Mouse (Mus musculus) hindbrain, postnatal 0 days (tissue): ENCODE measurements around the gene Kcnb1. TPM values are rescaled to one million over a fixed set of nuclear protein-coding genes. Genes with fewer than 3 reads are reported as not detected.
A peak's percentile ranks its signal among the peaks of the same experiment; 100 is the strongest.

Source experiments
- ATAC-seq: fragments of 200-750 bp; cut with Nextera tagmentation; 2 replicates; pipeline ENCODE4 v1.8.0; 2017; ENCODE audit warnings: mild to moderate bottlenecking, moderate TSS enrichment, moderate library complexity
- DNase-seq: peaks from one replicate; pipeline ENCODE4 v3.0.0-alpha.2; 2015; ENCODE audit warnings: low spot score
- H3K27ac ChIP-seq: fragments of 300-500 bp; sonication (generic); 2 replicates; pipeline ENCODE4 v1.5.1; 2014; ENCODE audit warnings: mild to moderate bottlenecking
- H3K27me3 ChIP-seq: fragments of 300-500 bp; sonication (generic); 2 replicates; pipeline ENCODE4 v1.6.1; 2014; ENCODE audit warnings: low read length, mixed read lengths; ENCODE audit not compliant: insufficient read depth
- H3K36me3 ChIP-seq: fragments of 300-500 bp; sonication (generic); 2 replicates; pipeline ENCODE4 v1.6.1; 2014; ENCODE audit warnings: low read length, mixed read lengths; ENCODE audit not compliant: insufficient read depth
- H3K4me1 ChIP-seq: fragments of 300-500 bp; sonication (generic); 2 replicates; pipeline ENCODE4 v1.6.1; 2014; ENCODE audit warnings: antibody characterized with exemption, low read length, mixed read lengths; ENCODE audit not compliant: insufficient read depth
- H3K4me2 ChIP-seq: fragments of 300-500 bp; sonication (generic); 2 replicates; pipeline ENCODE4 v1.6.1; 2014; ENCODE audit warnings: low read depth, mild to moderate bottlenecking, low read length, moderate library complexity, mixed read lengths
- H3K4me3 ChIP-seq: fragments of 300-500 bp; sonication (generic); 2 replicates; pipeline ENCODE4 v1.5.1; 2014; ENCODE audit warnings: low read length
- H3K9ac ChIP-seq: fragments of 300-500 bp; sonication (generic); replicated peaks from 2 replicates; pipeline ENCODE4 v1.6.1; 2014; ENCODE audit warnings: mild to moderate bottlenecking, low read length, moderate library complexity, mixed read lengths
- H3K9me3 ChIP-seq: fragments of 300-500 bp; sonication (generic); 2 replicates; pipeline ENCODE4 v1.6.1; 2016; ENCODE audit warnings: low read length, mixed read lengths
- CTCF ChIP-seq: IDR thresholded peaks from 2 replicates; pipeline ENCODE4 v1.5.1; 2016; ENCODE audit warnings: antibody characterized with exemption, control low read depth, low read depth
- WGBS: fragments of 180-500 bp; shearing (Covaris S2); extraction: QIAGEN DNeasy Blood & Tissue Kit; methylation state at CpG from one replicate; pipeline ENCODE4 v1.1.7; 2014; 5-methylcytosine and 5-hydroxymethylcytosine counted together
- polyA plus RNA-seq: library from polyadenylated mRNA; unstranded; fragments of >200 nt; fragmentation: Nextera tagmentation; extraction: Ambion mirVana; gene quantifications from 2 replicates; pipeline ENCODE4 v1.2.1, GENCODE M21; 2015
- total RNA-seq: library from RNA; depleted of rRNA; stranded (reverse); fragments of >200 nt; gene quantifications from 2 replicates; pipeline ENCODE4 v1.2.3, GENCODE M21; 2014

Kcnb1 gene
- total and polyA plus RNA-seq, 2 experiments from 2014 or later, result 5.1 to 21.5 TPM

GRCm38 (mm10) chr2:167090271-167090670 is 99.7 kb downstream of the Kcnb1 start:
- Histone ChIP-seq H3K9me3 (no peaks in the 10 kb centered on the region), H3K9ac (no peak overlapping the region), H3K4me2 (no peak overlapping the region), H3K4me1 (no peaks in the 10 kb centered on the region), H3K36me3 (no peaks in the 10 kb centered on the region), H3K27ac (no peak overlapping the region), H3K4me3 (no peak overlapping the region), H3K27me3 (no peaks in the 10 kb centered on the region)
- DNase-seq (no peak), ATAC-seq (no peak)
- WGBS, result 63% methylated on average over 1 of the region's 1 CpGs
- TF ChIP-seq CTCF, result no peak

- no peak overlapping the region for H3K9ac ChIP-seq
Observed at GRCm38 (mm10) chr2:167086836-167087235, 103.1 kb downstream of the Kcnb1 start.

DNA sequence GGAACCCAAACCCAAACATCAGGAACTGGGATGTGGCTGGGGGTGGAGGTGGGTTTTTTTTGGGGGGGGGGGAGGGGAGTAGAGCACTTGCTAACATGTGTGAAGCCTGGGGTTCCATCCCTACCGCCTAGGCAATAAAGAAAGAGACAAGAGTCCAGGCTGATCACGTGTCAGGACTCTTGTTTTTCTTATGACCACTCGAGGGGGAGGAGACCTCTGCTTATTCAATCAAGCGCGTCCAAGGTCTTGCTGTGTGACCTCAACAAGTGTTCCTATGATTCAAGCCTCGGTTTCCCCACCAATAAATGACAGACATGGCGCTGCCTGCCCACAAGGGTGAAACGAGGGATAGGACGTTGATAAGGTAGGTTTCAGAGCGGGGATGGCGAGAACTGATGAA is 103.9 kb downstream of the Kcnb1 start:
- no peaks in the 10 kb centered on the region for H3K27me3 ChIP-seq
- TF ChIP-seq CTCF, result no peak
- no peaks in the 10 kb centered on the region for H3K9me3 ChIP-seq
- ATAC-seq (no peak), DNase-seq (no peak)
- H3K4me3 ChIP-seq, result no peak overlapping the region
- no peaks in the 10 kb centered on the region for H3K36me3 ChIP-seq
- WGBS, result 63% methylated on average over 11 of the region's 11 CpGs
- H3K4me1 ChIP-seq, result peaks cover 4% of the 10 kb centered on the region; the same call in 1 of the 2 replicates
- no peak overlapping the region for H3K4me2 ChIP-seq
- H3K27ac ChIP-seq, result no peak overlapping the region
- no peak overlapping the region for H3K9ac ChIP-seq

More at GRCm38 (mm10) chr2:167086836-167087235, 103.1 kb downstream of the Kcnb1 start:
- TF ChIP-seq CTCF, result no peak
- Histone ChIP-seq H3K9me3 (no peaks in the 10 kb centered on the region), H3K27me3 (no peaks in the 10 kb centered on the region), H3K4me3 (no peak overlapping the region), H3K36me3 (no peaks in the 10 kb centered on the region), H3K27ac (no peak overlapping the region), H3K4me1 (peaks cover 4% of the 10 kb centered on the region; the same call in 1 of the 2 replicates), H3K4me2 (no peak overlapping the region)
- 85% methylated on average over 5 of the region's 5 CpGs for WGBS
- DNase-seq, result no peak
- no peak for ATAC-seq

- Histone ChIP-seq H3K9me3 (no peaks in the 10 kb centered on the region), H3K9ac (no peak overlapping the region), H3K4me2 (no peak overlapping the region), H3K27me3 (no peaks in the 10 kb centered on the region), H3K4me3 (no peak overlapping the region), H3K36me3 (no peaks in the 10 kb centered on the region), H3K4me1 (peaks cover 4% of the 10 kb centered on the region; the same call in 1 of the 2 replicates), H3K27ac (no peak overlapping the region)
- 22% methylated on average over 4 of the region's 4 CpGs for WGBS
- DNase-seq (peak; percentile 53), ATAC-seq (peak; percentile 79)
- TF ChIP-seq CTCF, result no peak
Observed at GRCm38 (mm10) chr2:167081639-167082038, 108.3 kb downstream of the Kcnb1 start.

DNA sequence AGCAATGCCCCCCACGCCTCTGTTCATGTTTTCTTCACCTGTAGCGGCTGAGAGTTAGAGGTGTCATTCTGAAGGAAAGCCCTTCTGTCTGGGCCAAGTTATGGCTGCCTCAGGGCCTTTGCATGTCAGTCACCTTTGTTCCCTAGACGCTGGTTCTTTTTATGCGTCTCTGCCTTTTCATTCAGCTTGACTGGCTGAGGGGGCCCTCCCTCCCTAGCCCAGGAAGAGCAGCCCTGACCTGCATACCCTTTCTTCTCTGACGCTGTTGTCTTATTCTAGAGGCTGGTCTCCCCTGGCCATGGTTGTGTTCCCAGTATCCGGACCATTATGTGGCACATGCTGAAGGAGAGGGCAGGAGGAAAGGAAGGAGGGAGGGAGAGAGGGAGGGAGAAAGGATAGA is 108.8 kb downstream of the Kcnb1 start:
- H3K27me3 ChIP-seq, result no peaks in the 10 kb centered on the region
- H3K9me3 ChIP-seq, result no peaks in the 10 kb centered on the region
- DNase-seq (no peak), ATAC-seq (no peak)
- no peak overlapping the region for H3K4me3 ChIP-seq
- H3K36me3 ChIP-seq, result no peaks in the 10 kb centered on the region
- no peak overlapping the region for H3K27ac ChIP-seq
- H3K4me2 ChIP-seq, result no peak overlapping the region
- TF ChIP-seq CTCF, result no peak
- peaks cover 4% of the 10 kb centered on the region; the same call in 1 of the 2 replicates for H3K4me1 ChIP-seq
- 53% methylated on average over 6 of the region's 6 CpGs for WGBS
- no peak overlapping the region for H3K9ac ChIP-seq

DNA sequence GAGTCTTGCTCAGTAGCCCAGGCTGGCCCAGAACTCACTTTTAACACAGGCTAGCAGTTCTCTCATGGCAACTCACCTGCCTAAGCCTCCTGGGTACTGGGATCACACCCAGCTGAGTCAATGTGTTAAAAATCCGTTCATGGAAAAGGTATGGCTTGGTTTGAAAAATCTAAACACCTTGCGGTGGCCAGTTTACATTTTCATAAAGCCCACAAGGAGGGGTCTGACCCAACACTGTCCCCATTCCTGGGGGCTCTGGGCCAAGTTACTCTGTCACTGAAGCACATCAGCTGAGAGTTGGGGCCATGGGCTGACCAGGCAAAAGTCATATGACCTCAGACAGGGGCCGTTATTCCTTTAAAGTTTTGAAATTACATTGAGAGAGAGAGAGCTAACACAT is 109.6 kb downstream of the Kcnb1 start:
- Histone ChIP-seq H3K4me3 (no peak overlapping the region), H3K4me2 (no peak overlapping the region), H3K27ac (no peak overlapping the region), H3K4me1 (peaks cover 4% of the 10 kb centered on the region; the same call in 1 of the 2 replicates), H3K9ac (no peak overlapping the region), H3K36me3 (no peaks in the 10 kb centered on the region), H3K9me3 (no peaks in the 10 kb centered on the region), H3K27me3 (no peaks in the 10 kb centered on the region)
- no peak for DNase-seq
- no peak for TF ChIP-seq CTCF
- 76% methylated on average over 3 of the region's 3 CpGs for WGBS
- no peak for ATAC-seq

GRCm38 (mm10) chr2:167079535-167080257 is 110.3 kb downstream of the Kcnb1 start:
- Histone ChIP-seq H3K27ac (peak overlapping the region; percentile 51; the same call in 1 of the 2 replicates), H3K9me3 (no peaks in the 10 kb centered on the region), H3K27me3 (no peaks in the 10 kb centered on the region), H3K4me2 (no peak overlapping the region), H3K9ac (no peak overlapping the region), H3K4me3 (no peak overlapping the region), H3K36me3 (no peaks in the 10 kb centered on the region), H3K4me1 (peaks cover 4% of the 10 kb centered on the region; the same call in 1 of the 2 replicates)
- DNase-seq (peak; percentile 60), ATAC-seq (peak; percentile 34; the same call in 1 of the 2 replicates)
- WGBS, result 29% methylated on average over 18 of the region's 18 CpGs
- TF ChIP-seq CTCF, result no peak
